Mouse (Mus musculus): Measurements from ENCODE around the gene Gm20388.

GRCm38 (mm10) chr8:122428163-122428562, 2517.5 kb downstream of the Gm20388 start:
- TF ChIP-seq HCFC1 (IDR thresholded peaks at IDR 0.05; ENCODE audit: borderline replicate concordance, insufficient read depth, low read length), result no peak
- no peak for TF ChIP-seq ZC3H11A (IDR thresholded peaks at IDR 0.05; ENCODE audit: borderline replicate concordance, low read depth, low read length)
- no peak for TF ChIP-seq ZNF384 (IDR thresholded peaks at IDR 0.05; ENCODE audit: low read depth, low read length)
- TF ChIP-seq CHD2 (IDR thresholded peaks at IDR 0.05; ENCODE audit: low read depth, low read length), result no peak
- TF ChIP-seq MAFK (IDR thresholded peaks at IDR 0.05; ENCODE audit: insufficient read depth, low read depth, low read length), result no peak
